Mouse (Mus musculus) brain, embryonic 14.5 days (tissue): ENCODE measurements around the gene Guk1.
A peak's percentile ranks its signal among the peaks of the same experiment; 100 is the strongest.

Experiments
- CTCF ChIP-seq: fragments of 200-500 bp; IDR thresholded peaks from 2 replicates; pipeline ENCODE4 v1.5.1; 2012; ENCODE audit warnings: inconsistent platforms, mild to moderate bottlenecking, moderate library complexity, borderline replicate concordance; ENCODE audit not compliant: insufficient read depth, insufficient read length; ENCODE audit errors: extremely low read depth
- POLR2A ChIP-seq: fragments of 200-500 bp; IDR thresholded peaks from 2 replicates; pipeline ENCODE4 v1.6.1; 2012; ENCODE audit warnings: mild to moderate bottlenecking, inconsistent platforms, borderline replicate concordance; ENCODE audit not compliant: poor library complexity, insufficient read depth, insufficient read length, severe bottlenecking; ENCODE audit errors: extremely low read depth

GRCm38 (mm10) chr11:59202081-59202995, 10.3 kb upstream of the Guk1 start, which contains the start of gene Mrpl55:
- TF ChIP-seq CTCF = no peak
- TF ChIP-seq POLR2A = peak; percentile 35; the same call in 1 of the 2 replicates
